Mouse (Mus musculus): ENCODE results near the gene U2af1.
A peak's percentile ranks its signal among the peaks of the same experiment; 100 is the strongest.
"Not testable (repeated sequence)": the region's sequence is repeated elsewhere in the genome, so short reads cannot be mapped to it uniquely, and the experiment has no call there.

The U2af1 gene

GRCm38 (mm10) chr17:31613086-31613755, 45.5 kb downstream of the U2af1 start:
- DNase-seq = peak; percentile 18

GRCm38 (mm10) chr17:31609895-31610294, 48.8 kb downstream of the U2af1 start:
- DNase-seq = no peak

- not testable (repeated sequence) for DNase-seq
Observed at GRCm38 (mm10) chr17:31609173-31609572, 49.5 kb downstream of the U2af1 start.

- DNase-seq = no peak
Observed at GRCm38 (mm10) chr17:31607256-31607951, 51.3 kb downstream of the U2af1 start.

- DNase-seq = no peak
Observed at GRCm38 (mm10) chr17:31606424-31606823, 52.3 kb downstream of the U2af1 start.

GRCm38 (mm10) chr17:31598593-31598992, 60.1 kb downstream of the U2af1 start:
- no peak for DNase-seq

- DNase-seq = no peak
Observed at GRCm38 (mm10) chr17:31597957-31598356, 60.7 kb downstream of the U2af1 start.

All from lung, postnatal 14 days (tissue).